Mouse (Mus musculus) liver, adult 2 months (tissue): ENCODE data around the gene Gm20696.

ENCODE experiments used
- CTCF ChIP-seq: fragments of 200-500 bp; IDR thresholded peaks from 2 replicates; pipeline ENCODE4 v1.5.1; 2011; ENCODE audit warnings: low read depth, low read length, control low read depth
- POLR2A ChIP-seq: fragments of 200-500 bp; IDR thresholded peaks from 2 replicates; pipeline ENCODE4 v1.6.1; 2011; ENCODE audit warnings: low read length, control low read depth; ENCODE audit not compliant: insufficient read depth; ENCODE audit errors: extremely low read depth

- TF ChIP-seq POLR2A (no peak), CTCF (no peak)
Measured at GRCm38 (mm10) chr6:99446801-99447415, 219.7 kb downstream of the Gm20696 start.
